Mouse (Mus musculus) embryonic fibroblast, embryonic 13.5 days (primary cell): ENCODE measurements around the gene Elobl.

Experiments used
- CTCF ChIP-seq: IDR thresholded peaks from 2 replicates; pipeline ENCODE4 v1.5.1; 2011; ENCODE audit warnings: mild to moderate bottlenecking, control low read depth, low read length, moderate library complexity, borderline replicate concordance; ENCODE audit not compliant: insufficient read depth
- POLR2A ChIP-seq: IDR thresholded peaks from 2 replicates; pipeline ENCODE4 v1.6.1; 2011; ENCODE audit warnings: low read depth, mild to moderate bottlenecking, control low read depth, low read length, moderate library complexity

GRCm38 (mm10) chr11:88939634-88940033, 27.1 kb downstream of the Elobl start:
- TF ChIP-seq POLR2A (no peak), CTCF (no peak)
